Mouse (Mus musculus) kidney, adult 2 months (tissue): Measurements from ENCODE around the gene Tomm40. TPM values are rescaled to one million over a fixed set of nuclear protein-coding genes. Genes with fewer than 3 reads are reported as not detected.

Experiments
- DNase-seq: peaks from one replicate; pipeline ENCODE4 v3.0.0; 2021
- H3K27ac ChIP-seq: fragments of 200-500 bp; 2 replicates; pipeline ENCODE4 v1.5.1; 2012; ENCODE audit warnings: low read depth, low read length, control low read depth, inconsistent platforms; ENCODE audit not compliant: insufficient read depth
- H3K27me3 ChIP-seq: fragments of 200-500 bp; replicated peaks from 2 replicates; pipeline ENCODE4 v1.6.1; 2012; ENCODE audit warnings: mild to moderate bottlenecking, moderate library complexity, low read length, inconsistent platforms; ENCODE audit not compliant: control insufficient read depth, insufficient read depth
- H3K36me3 ChIP-seq: fragments of 200-500 bp; 2 replicates; pipeline ENCODE4 v1.6.1; 2012; ENCODE audit warnings: mild to moderate bottlenecking, moderate library complexity, low read length, inconsistent platforms; ENCODE audit not compliant: control insufficient read depth, insufficient read depth
- H3K4me1 ChIP-seq: fragments of 200-500 bp; 2 replicates; pipeline ENCODE4 v1.6.1; 2011; ENCODE audit warnings: low read length; ENCODE audit not compliant: control insufficient read depth, insufficient read depth
- H3K4me3 ChIP-seq: fragments of 200-500 bp; 2 replicates; pipeline ENCODE4 v1.5.1; 2011; ENCODE audit warnings: mild to moderate bottlenecking, low read depth, low read length, control low read depth; ENCODE audit not compliant: insufficient read depth
- CTCF ChIP-seq: fragments of 200-500 bp; conservative IDR thresholded peaks from 2 replicates; pipeline ENCODE4 v1.5.1; 2011; ENCODE audit warnings: low read depth, mild to moderate bottlenecking, control low read depth, low read length, moderate library complexity, mixed read lengths; ENCODE audit not compliant: insufficient read depth, insufficient read length
- POLR2A ChIP-seq: fragments of 200-500 bp; IDR thresholded peaks from one replicate; pipeline ENCODE4 v1.6.1; 2011; ENCODE audit warnings: low read depth, low read length, control low read depth
- WGBS: fragments of 180-500 bp; shearing (Covaris S2); methylation state at CpG from one replicate; pipeline ENCODE4 v1.1.7; 2018; 5-methylcytosine and 5-hydroxymethylcytosine counted together
- polyA plus RNA-seq: library from polyadenylated mRNA; depleted of rRNA; stranded (reverse); fragments of >200 nt; gene quantifications from 2 replicates; pipeline ENCODE4 v1.2.3, GENCODE M21; 2012

Tomm40 gene
- polyA plus RNA-seq, 1 experiment, result 83.9 TPM

DNA sequence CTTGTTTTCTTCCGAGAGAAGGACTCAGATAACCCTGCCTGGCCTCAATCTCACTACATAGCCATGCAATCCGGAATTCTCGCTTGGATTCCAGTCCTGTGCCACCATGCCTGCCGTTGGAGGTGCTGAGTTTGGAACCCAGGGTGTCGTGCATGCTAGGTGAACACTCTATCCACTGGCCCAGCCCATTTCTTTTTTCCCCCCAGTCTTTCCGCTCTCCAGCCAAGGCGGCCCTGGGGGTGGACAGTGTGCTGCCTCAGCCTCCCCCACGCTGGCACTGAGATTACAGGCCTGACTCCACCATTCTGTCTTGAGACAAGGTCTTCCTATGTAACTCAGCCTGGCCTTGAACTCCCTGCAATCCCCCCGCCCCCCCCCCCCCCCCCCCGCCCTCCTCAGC, 30.7 kb upstream of the Tomm40 start:
- no peak for TF ChIP-seq CTCF
- TF ChIP-seq POLR2A, result no peak
- H3K27ac ChIP-seq, result no peak overlapping the region

DNA sequence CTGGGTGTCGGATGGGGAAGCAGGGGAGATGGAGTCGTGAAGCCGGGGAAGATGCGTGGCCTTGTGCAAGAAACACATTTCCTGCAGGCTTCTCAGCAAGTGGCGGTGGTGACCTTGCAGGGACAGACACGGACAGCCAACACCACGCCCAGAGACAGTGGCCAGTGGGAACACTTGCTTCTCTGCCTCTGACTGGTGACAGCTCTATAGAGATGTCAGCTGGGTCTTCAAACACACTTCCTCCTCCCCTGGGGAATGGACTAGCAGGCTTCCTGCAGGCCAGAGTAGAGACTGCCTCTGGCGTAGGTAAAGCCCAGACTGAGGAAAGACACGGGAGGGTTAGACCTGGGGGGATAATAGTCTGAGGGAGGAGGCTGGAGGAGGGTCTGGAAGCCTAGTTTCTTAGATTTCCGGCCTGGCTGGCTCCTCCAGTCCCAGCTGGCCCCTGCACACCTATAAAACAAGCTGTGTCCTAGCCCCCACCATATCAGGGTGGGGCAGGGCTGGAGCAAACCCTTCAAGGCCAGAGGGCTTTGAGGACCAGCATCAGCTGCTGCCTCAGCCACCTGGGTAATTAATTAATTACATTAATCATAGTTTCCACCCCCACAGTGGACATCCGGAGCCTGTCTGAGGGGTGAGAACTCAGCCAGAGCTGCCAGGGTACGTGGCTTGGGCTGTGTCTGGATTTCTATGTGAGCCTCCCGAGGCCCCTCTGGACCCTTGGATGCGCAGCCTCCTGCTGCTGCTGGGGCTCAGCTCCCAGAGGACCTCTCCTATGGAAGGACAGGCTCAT, 29.6 kb upstream of the Tomm40 start:
- peak; percentile 87 for DNase-seq
- Histone ChIP-seq H3K27me3 (no peaks in the 10 kb centered on the region), H3K4me1 (peaks cover 5% of the 10 kb centered on the region; the same call in 1 of the 2 replicates), H3K36me3 (no peaks in the 10 kb centered on the region), H3K4me3 (no peak overlapping the region), H3K27ac (peak overlapping the region; percentile 68)
- 39% methylated on average over 14 of the region's 14 CpGs for WGBS
- TF ChIP-seq CTCF, result no peak
- TF ChIP-seq POLR2A, result no peak

More for the DNA sequence above, 30.7 kb upstream of the Tomm40 start:
- no peak for DNase-seq
- no peak overlapping the region for H3K4me3 ChIP-seq
- peaks cover 8% of the 10 kb centered on the region; the same call in 1 of the 2 replicates for H3K4me1 ChIP-seq
- no peaks in the 10 kb centered on the region for H3K36me3 ChIP-seq
- 75% methylated on average over 8 of the region's 10 CpGs for WGBS
- H3K27me3 ChIP-seq, result no peaks in the 10 kb centered on the region

DNA sequence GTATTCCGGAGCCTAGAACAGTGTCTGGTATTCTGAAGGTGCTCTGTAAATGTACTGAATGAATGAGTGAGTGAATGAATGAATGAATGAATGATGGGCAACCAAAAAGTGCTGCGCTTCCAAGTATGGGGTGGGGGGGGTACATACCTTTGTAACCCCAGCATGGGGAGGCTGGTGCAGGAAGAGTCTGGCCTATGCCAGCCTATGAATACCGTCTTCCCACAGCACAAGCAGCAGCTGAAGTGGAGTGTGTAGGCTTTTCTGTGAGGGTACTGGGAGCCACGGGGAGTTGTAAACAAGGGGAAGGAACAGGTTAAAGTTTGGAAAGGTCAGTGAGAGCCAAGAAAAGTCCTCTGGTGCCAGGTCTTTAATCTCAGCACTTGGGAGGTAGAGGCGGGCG, 28.6 kb upstream of the Tomm40 start:
- TF ChIP-seq POLR2A, result no peak
- no peak for TF ChIP-seq CTCF
- Histone ChIP-seq H3K27me3 (no peaks in the 10 kb centered on the region), H3K27ac (no peak overlapping the region), H3K4me3 (no peak overlapping the region), H3K36me3 (no peaks in the 10 kb centered on the region), H3K4me1 (peaks cover 5% of the 10 kb centered on the region; the same call in 1 of the 2 replicates)
- no peak for DNase-seq
- 67% methylated on average over 6 of the region's 6 CpGs for WGBS

DNA sequence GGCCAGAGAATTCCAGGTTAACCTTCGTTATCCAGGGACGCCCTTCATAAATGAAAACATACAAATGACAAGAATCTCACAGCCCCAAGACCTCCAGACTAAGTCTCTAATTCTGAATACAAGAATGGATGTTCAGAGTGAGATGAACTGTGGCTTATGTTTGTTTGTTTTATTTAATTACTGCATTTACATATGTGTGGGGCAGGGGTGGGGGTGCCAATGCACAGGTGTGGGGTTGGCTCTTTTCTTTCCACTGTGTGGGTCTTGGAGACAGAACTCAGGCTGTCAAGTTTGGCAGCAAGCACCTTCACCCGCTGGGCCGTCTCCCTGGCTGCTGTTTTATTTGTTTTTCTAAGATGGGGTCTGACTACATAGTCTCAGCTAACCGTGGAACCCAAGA, 27.2 kb upstream of the Tomm40 start:
- Histone ChIP-seq H3K4me3 (no peak overlapping the region), H3K27ac (no peak overlapping the region), H3K27me3 (no peaks in the 10 kb centered on the region), H3K4me1 (peaks cover 5% of the 10 kb centered on the region; the same call in 1 of the 2 replicates), H3K36me3 (no peaks in the 10 kb centered on the region)
- no peak for TF ChIP-seq POLR2A
- TF ChIP-seq CTCF, result no peak
- DNase-seq, result no peak
- WGBS, result 62% methylated on average over 5 of the region's 5 CpGs

DNA sequence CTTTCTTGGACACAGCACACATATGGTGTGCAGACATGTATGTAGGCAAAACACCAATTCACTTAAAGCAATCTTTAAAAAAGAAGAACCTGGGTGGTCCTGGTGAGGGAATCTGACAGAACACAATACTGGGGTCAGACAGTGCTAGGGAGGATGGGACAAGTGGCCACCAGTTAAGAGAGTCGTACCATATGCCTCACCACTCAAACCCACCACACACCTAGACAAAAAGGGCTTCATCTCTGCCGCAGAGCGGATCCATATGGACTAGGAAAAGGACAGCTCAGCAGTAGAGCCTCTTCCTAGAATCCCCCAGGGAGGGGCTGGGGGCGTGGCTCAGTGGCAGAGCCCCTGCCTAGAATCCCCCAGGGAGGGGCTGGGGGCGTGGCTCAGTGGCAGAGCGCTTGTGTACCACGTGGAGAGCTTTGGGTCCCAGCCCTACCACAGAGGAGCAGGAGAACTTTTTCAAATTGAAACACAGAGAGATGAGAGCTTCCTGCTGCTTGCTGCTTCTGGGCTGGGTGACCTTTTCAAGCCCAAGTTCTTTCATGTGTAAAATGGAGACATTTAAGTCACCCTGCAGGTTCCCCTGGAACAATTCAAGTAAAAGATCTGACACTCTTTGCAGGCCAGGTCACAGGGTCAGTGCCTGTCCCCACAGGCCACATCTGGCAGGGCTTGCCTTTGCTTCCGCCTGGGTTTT, 26.2 kb upstream of the Tomm40 start:
- H3K27me3 ChIP-seq, result no peaks in the 10 kb centered on the region
- WGBS, result 34% methylated on average over 8 of the region's 8 CpGs
- no peak overlapping the region for H3K4me3 ChIP-seq
- H3K4me1 ChIP-seq, result no peaks in the 10 kb centered on the region; the same call in 1 of the 2 replicates
- no peak for TF ChIP-seq CTCF
- no peak for TF ChIP-seq POLR2A
- no peak overlapping the region; the same call in 1 of the 2 replicates for H3K27ac ChIP-seq
- H3K36me3 ChIP-seq, result no peaks in the 10 kb centered on the region
- DNase-seq, result peak; percentile 32

DNA sequence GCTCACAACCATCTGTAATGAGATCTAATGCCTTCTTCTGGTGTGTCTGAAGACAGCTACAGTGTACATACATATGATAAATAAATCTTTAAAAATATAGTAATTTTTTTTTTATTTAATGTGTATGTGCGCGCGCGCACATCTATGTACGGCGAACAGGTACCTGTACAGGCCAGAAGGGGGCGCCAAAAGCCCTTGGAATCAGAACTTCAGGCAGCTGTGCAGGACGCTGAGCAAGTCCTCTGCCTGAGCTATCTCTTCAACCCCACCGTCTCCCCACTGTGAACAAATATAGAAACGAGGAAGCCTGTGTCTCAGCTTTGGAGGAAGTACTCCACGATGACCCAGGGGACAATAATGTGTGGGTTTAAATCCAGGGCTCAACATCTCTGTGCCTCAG, 25.0 kb upstream of the Tomm40 start:
- no peak overlapping the region for H3K27ac ChIP-seq
- no peak for TF ChIP-seq POLR2A
- TF ChIP-seq CTCF, result 0 out of 2 replicates have a peak, but pooled peaks have one; percentile 13

DNA sequence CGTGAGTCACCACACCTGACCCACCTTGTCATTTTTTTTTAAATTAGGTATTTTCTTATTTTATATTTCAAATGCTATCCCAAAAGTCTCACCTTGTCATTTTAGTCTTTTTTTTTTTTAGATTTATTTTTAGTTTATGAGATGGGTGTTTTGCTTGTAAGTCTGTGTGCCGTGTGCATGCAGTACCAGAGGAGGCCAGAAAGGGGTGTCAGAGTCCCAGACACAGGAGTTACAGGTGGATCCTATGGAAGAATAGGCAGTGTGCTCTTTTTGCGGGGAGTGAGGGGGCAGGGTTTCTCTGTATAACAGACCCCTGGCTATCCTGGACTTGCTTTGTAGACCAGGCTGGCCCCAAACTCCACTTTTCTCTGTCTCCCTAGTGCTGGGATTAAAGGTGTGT, 23.5 kb upstream of the Tomm40 start:
- no peaks in the 10 kb centered on the region for H3K36me3 ChIP-seq
- no peaks in the 10 kb centered on the region for H3K27me3 ChIP-seq
- whole genome bisulfite sequencing, result 94% methylated on average over 3 of the region's 3 CpGs
- H3K27ac ChIP-seq, result no peak overlapping the region
- no peak overlapping the region for H3K4me3 ChIP-seq
- TF ChIP-seq POLR2A (no peak), CTCF (peak; percentile 46)
- no peaks in the 10 kb centered on the region; the same call in 1 of the 2 replicates for H3K4me1 ChIP-seq
- no peak for DNase-seq

More for the DNA sequence above, 25.0 kb upstream of the Tomm40 start:
- Histone ChIP-seq H3K36me3 (no peaks in the 10 kb centered on the region), H3K4me3 (no peak overlapping the region), H3K4me1 (no peaks in the 10 kb centered on the region; the same call in 1 of the 2 replicates), H3K27me3 (no peaks in the 10 kb centered on the region)
- peak; percentile 29 for DNase-seq
- WGBS, result 88% methylated on average over 11 of the region's 11 CpGs
